Mouse (Mus musculus) olfactory bulb, adult 2 months (tissue): ENCODE measurements at regions not wholly inside any gene's neighbourhood (a gene's known extent, or its start where the extent isn't known, plus 50 kb on each side); places are given as distances from the start of the nearest gene placed in this dataset.

Source experiments
- H3K27ac ChIP-seq: fragments of 200-500 bp; 2 replicates; pipeline ENCODE4 v1.5.1; 2012; ENCODE audit warnings: low read depth, low read length; ENCODE audit not compliant: insufficient read depth
- H3K4me1 ChIP-seq: fragments of 200-500 bp; 2 replicates; pipeline ENCODE4 v1.6.1; 2012; ENCODE audit warnings: low read length; ENCODE audit not compliant: control insufficient read depth, insufficient read depth
- H3K4me3 ChIP-seq: fragments of 200-500 bp; 2 replicates; pipeline ENCODE4 v1.5.1; 2012; ENCODE audit warnings: mild to moderate bottlenecking, low read depth, low read length, moderate library complexity; ENCODE audit not compliant: insufficient read depth
- CTCF ChIP-seq: fragments of 200-500 bp; IDR thresholded peaks from 2 replicates; pipeline ENCODE4 v1.5.1; 2012; ENCODE audit warnings: low read depth, mild to moderate bottlenecking, low read length, moderate library complexity; ENCODE audit not compliant: insufficient read depth
- POLR2A ChIP-seq: fragments of 200-500 bp; IDR thresholded peaks from 2 replicates; pipeline ENCODE4 v1.6.1; 2012; ENCODE audit warnings: mild to moderate bottlenecking, low read depth, low read length, moderate library complexity; ENCODE audit not compliant: insufficient read depth
- WGBS: fragments of 180-500 bp; shearing (Covaris S2); methylation state at CpG from one replicate; pipeline ENCODE4 v1.1.7; 2018; 5-methylcytosine and 5-hydroxymethylcytosine counted together

DNA sequence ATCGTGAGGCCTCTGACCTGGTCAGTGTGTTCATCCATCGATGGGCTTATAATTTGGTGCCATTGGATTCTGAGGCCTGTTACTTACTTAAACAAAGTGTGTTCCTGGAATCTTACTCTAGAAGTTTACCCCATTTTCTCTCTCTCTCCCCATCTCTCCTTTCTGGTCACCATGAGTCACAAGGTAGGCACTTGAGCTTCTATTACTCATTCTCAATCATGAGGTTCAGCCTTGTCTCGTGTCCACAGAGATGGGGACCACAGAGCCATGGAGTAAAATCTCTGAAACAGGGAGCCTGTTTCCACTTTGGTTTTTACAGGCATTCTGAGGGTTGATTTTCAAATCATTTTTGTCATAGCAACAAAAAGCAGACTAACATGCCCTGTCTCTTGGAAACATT is 304.7 kb upstream of the Rbms1 start:
- H3K4me1 ChIP-seq, result no peaks in the 10 kb centered on the region; the same call in 1 of the 2 replicates
- H3K27ac ChIP-seq, result no peak overlapping the region
- TF ChIP-seq POLR2A, result no peak
- TF ChIP-seq CTCF, result no peak
- 98% methylated on average over 3 of the region's 3 CpGs for WGBS
- H3K4me3 ChIP-seq, result no peak overlapping the region

DNA sequence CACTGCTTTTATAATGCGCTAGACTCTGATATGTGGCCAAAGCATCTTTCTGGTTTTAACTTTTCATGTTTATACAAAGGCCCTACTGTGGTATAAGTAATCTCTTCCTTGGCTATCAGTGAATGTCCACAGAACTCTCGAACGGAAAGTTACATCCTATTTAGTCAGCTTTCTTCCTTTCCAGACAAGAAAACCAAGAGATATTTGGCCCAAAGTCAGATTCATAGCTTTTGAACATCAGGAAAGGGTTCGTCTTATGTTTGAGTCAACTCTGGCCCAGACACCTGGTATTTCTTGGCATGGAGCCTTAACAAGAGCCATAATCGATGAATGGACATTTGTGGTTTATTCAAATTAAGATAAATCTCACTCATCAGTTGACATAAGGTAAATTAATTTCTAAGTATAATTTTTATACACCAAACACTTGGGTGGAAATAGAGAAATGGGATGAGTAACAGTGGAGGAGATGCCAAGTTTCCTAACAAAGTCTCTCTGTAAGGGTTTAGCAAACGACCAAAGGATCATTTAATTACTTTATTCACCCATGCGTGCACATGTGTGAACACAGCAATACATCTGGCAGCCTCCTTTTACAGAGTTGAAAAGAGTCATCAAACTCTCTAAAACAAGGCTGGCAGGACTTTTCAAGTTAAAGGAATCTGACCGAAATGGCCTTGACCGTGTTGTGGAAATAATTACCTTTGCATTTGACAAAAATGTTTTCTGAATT is 287.2 kb upstream of the Rbms1 start:
- Histone ChIP-seq H3K27ac (no peak overlapping the region), H3K4me1 (no peaks in the 10 kb centered on the region), H3K4me3 (no peak overlapping the region)
- WGBS, result 64% methylated on average over 9 of the region's 9 CpGs
- TF ChIP-seq CTCF, result no peak
- no peak for TF ChIP-seq POLR2A

DNA sequence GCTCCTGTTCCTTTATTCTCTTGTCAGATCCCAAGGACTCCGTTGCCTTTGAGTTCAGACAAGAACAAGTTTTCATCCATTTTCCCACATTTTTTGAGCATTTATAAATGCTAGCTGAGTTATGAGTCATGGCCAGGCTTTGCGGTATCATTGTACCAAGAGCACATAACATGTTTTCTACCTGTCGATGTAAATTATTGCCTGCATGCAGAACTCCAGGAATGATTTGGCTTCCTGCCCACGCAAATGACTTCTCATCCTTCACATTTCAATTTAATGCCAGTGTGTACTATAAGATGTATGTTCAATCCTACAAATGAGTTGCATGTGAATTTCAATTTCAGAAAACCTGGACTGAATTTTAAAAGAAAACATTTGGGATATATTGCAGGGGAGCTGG is 285.0 kb upstream of the Rbms1 start:
- Histone ChIP-seq H3K27ac (no peak overlapping the region), H3K4me1 (no peaks in the 10 kb centered on the region), H3K4me3 (no peak overlapping the region)
- 79% methylated on average over 4 of the region's 4 CpGs for WGBS
- no peak for TF ChIP-seq CTCF

DNA sequence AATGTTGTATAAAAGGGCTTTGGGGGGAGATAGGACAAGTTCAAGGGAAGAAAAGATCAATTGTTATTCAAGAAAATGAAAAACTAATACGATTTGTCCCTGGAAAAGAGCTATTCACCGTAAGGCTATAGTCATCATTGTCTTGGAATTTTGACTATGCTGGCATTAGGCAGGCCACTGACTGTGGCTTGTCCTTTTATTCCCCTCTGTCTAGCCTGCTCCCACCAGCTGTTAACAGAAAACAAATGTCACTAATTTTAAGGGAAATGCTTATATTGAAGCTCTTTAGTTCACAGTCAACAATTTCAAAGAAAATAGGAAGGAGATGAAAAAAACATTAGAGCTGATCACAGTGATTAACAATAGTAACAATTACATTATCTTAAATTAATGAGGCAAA is 284.3 kb upstream of the Rbms1 start:
- H3K27ac ChIP-seq, result no peak overlapping the region
- no peak for TF ChIP-seq POLR2A
- no peak for TF ChIP-seq CTCF
- no peak overlapping the region for H3K4me3 ChIP-seq
- H3K4me1 ChIP-seq, result no peaks in the 10 kb centered on the region
- 64% methylated on average over 2 of the region's 2 CpGs for WGBS

DNA sequence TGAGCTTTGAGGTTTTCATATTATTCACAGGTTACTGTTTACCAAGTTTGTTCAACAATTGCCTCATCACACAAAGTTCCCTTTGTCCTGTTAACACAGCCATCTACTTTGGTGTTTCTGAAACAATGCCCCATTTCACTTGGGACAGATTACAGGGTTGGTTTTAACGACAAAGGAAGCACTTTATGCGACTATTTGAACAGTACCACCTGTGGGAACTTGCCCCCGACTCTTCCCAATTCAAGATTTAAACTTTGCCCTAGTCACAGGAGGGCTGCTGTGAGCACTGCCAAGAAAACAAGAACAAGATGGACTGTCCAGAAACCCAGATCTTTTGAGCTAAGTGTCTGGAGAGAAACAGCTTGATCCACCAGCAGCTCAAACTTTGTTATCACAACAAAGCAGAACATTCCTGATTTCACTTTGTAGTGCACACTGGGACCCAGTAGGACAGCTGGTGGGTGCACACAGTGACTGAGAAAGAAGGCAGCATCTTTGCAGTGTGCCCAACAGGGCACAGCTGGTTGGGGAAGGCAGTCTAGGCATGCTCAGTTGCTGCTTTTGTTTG is 283.8 kb upstream of the Rbms1 start:
- H3K4me3 ChIP-seq, result no peak overlapping the region
- 20% methylated on average over 3 of the region's 3 CpGs for WGBS
- no peak for TF ChIP-seq POLR2A
- no peak for TF ChIP-seq CTCF
- H3K4me1 ChIP-seq, result no peaks in the 10 kb centered on the region
- H3K27ac ChIP-seq, result no peak overlapping the region

DNA sequence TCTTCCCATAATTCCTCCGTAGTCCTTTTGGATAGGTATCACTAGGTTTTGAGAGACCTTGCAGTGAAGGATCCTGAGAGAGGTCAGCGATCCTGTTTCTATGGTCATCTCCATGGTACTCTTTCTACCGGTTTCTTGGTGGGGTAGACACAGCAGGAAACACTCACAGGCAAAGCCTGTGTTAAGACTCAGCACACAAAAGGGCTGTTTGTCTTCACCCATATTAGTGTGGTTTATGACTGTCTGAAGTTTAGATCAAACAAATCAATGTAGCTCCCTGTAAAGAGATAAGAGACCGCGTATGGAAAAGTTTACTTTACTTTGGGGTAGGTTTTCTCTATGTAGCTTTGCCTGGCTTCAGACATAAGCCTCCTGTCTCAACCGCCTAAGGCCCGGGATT is 282.5 kb upstream of the Rbms1 start:
- no peak overlapping the region for H3K27ac ChIP-seq
- WGBS, result 95% methylated on average over 7 of the region's 7 CpGs
- TF ChIP-seq POLR2A (no peak), CTCF (no peak)
- H3K4me1 ChIP-seq, result no peaks in the 10 kb centered on the region
- H3K4me3 ChIP-seq, result no peak overlapping the region

DNA sequence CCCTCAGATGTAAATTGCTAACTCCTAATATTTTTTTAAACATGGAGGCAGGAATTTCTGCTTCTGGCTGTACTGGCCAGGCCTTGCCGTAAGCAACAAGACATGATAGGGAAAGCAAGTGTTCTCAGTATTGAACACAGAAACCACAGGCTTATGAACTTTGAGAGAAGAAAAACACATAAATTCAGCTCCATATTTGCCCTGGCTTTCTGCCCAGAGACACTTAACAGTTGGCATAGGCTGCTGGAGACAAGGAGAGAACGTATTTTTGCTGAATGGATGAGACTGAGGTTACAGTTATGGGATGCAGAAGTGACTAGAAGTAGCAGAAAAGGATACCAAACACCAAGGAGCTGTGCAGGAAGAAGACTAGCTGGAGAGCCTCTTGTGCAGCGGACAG is 258.7 kb upstream of the Rbms1 start:
- WGBS, result 80% methylated on average over 3 of the region's 3 CpGs
- Histone ChIP-seq H3K4me1 (no peaks in the 10 kb centered on the region), H3K4me3 (no peak overlapping the region), H3K27ac (no peak overlapping the region)
- no peak for TF ChIP-seq POLR2A
- no peak for TF ChIP-seq CTCF

DNA sequence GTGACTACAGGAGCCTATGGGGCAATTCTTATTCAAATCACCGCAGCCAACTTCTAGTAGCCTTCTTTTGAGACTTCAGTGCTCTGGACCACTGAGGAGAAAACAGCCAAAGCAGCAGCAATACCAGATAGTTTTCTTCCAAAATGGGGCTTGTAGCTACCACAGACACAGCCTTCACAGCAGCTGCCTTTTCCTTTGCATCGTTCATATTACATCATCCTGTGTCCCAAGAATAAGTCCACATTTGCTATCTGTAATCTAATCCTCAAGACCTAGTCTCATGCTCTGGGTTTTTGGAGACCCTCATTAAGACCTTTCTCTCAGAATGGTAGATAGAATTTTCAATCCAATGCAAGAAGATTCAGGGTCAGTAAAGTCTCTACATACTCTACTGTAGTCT is 258.2 kb upstream of the Rbms1 start:
- 83% methylated on average over 2 of the region's 2 CpGs for WGBS
- TF ChIP-seq CTCF, result no peak
- TF ChIP-seq POLR2A, result no peak

DNA sequence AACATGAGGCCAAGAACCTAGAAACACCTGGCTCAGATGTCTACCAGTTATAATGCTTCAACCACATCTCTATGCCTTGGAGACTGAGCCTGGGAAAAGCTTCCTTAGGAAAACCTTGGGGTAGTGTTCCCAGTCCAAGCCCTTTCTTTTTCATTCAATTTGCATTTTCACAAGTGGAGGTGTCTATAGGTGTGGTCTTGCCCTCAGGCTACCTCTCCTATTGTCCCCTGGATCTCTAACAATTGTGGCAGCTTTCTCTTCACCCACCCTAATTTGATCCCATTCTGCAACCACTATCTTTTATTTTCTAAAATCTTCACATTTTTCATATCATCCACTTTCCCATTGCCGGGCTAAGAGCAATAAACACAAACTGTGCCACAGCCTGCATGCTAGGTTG is 251.0 kb upstream of the Rbms1 start:
- 93% methylated on average over 1 of the region's 1 CpGs for WGBS
- no peak overlapping the region for H3K27ac ChIP-seq
- no peak overlapping the region for H3K4me3 ChIP-seq
- H3K4me1 ChIP-seq, result no peaks in the 10 kb centered on the region
- TF ChIP-seq CTCF, result no peak
- no peak for TF ChIP-seq POLR2A

More for the DNA sequence above, 258.2 kb upstream of the Rbms1 start:
- Histone ChIP-seq H3K4me3 (no peak overlapping the region), H3K4me1 (no peaks in the 10 kb centered on the region), H3K27ac (no peak overlapping the region)
